In the genomic region with DNA sequence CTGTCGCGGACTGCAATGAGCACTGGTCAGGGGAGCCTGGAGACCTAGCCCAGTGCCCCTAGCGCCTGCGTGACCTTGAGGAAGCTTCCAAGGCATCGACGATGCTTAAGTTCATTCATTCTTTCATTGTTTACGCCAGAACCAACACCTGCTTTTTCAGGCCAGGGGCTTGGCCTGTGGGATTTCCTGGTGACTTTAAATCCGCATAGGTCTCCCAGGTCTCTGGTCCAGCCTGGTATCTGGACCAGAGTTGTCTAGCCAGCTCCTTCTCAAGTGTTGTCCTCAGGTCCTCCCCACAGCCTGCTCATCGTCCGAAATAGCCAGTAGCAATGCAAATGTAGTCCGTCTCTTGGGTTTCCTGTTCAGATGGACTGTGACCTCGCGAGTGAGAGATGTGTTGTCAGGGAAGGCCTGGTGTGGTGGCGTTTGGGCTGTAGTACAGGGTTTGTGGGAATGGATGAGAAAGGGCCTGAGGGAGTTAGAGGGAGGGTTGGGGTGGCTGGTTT, we compare ENCODE assay signal across 8 mouse cellular contexts. TPM values are rescaled to one million over a fixed set of nuclear protein-coding genes. Genes with fewer than 3 reads are reported as not detected.
DNase-seq lines count a peak whose midpoint lies in the region; ATAC-seq lines count a peak whose summit lies in the region.

No protein-coding gene starts in this region.

- H3K4me3 ChIP-seq in forebrain, embryonic 11.5 days (ENCODE audit: low read depth, low read length) = peak overlapping the region; percentile 81
- H3K4me3 ChIP-seq in liver, embryonic 13.5 days (replicated peaks) = peak overlapping the region; percentile 91
- H3K4me3 ChIP-seq in stomach, embryonic 16.5 days (replicated peaks; ENCODE audit: low read length) = peak overlapping the region; percentile 62

- WGBS in forebrain, embryonic 11.5 days = 1% methylated on average over 14 of the region's 14 CpGs
- 3% methylated on average over 14 of the region's 14 CpGs for WGBS in liver, embryonic 13.5 days (ENCODE audit: insufficient replicate concordance)
- 10% methylated on average over 14 of the region's 14 CpGs for WGBS in stomach, embryonic 16.5 days

- no peak for ATAC-seq in forebrain, embryonic 11.5 days (replicated peaks; ENCODE audit: low FRiP score)
- ATAC-seq in liver, embryonic 13.5 days (ENCODE audit: low read depth) = no peak
- ATAC-seq in stomach, embryonic 16.5 days (ENCODE audit: insufficient read depth, low FRiP score) = no peak
- no peak for ATAC-seq in megakaryocyte progenitor cell, adult 5-6 weeks (replicated peaks; ENCODE audit: poor library complexity)

- H3K4me1 ChIP-seq in forebrain, embryonic 11.5 days (replicated peaks; ENCODE audit: control insufficient read depth, insufficient read depth, low read length) = peaks cover 8% of the 10 kb centered on the region
- H3K4me1 ChIP-seq in liver, embryonic 13.5 days (replicated peaks) = peaks cover 58% of the 10 kb centered on the region
- H3K4me1 ChIP-seq in stomach, embryonic 16.5 days (ENCODE audit: control insufficient read depth, insufficient read depth, low read length) = peaks cover 49% of the 10 kb centered on the region

- peak overlapping the region; percentile 7; the same call in 1 of the 2 replicates for H3K27ac ChIP-seq in forebrain, embryonic 11.5 days (ENCODE audit: low read depth, low read length)
- H3K27ac ChIP-seq in liver, embryonic 13.5 days = peak overlapping the region; percentile 99
- H3K27ac ChIP-seq in stomach, embryonic 16.5 days (ENCODE audit: low read length) = peak overlapping the region; percentile 75

- H3K36me3 ChIP-seq in forebrain, embryonic 11.5 days (ENCODE audit: control insufficient read depth, insufficient read depth, low read length) = no peaks in the 10 kb centered on the region
- peaks cover 34% of the 10 kb centered on the region for H3K36me3 ChIP-seq in liver, embryonic 13.5 days
- no peaks in the 10 kb centered on the region for H3K36me3 ChIP-seq in stomach, embryonic 16.5 days (ENCODE audit: control insufficient read depth, insufficient read depth, low read length)

- peak overlapping the region; percentile 89 for H3K9ac ChIP-seq in forebrain, embryonic 11.5 days (ENCODE audit: low read length)
- H3K9ac ChIP-seq in liver, embryonic 13.5 days = peak overlapping the region; percentile 100
- H3K9ac ChIP-seq in stomach, embryonic 16.5 days (ENCODE audit: low read length) = peak overlapping the region; percentile 78

- DNase-seq in adrenal gland, adult 2 months = peak; percentile 32
- no peak for DNase-seq in adrenal gland, postnatal 36 days
- DNase-seq in 3134 (ENCODE audit: extremely low read depth, insufficient read length, low spot score) = peak; percentile 49
- peak; percentile 55 for DNase-seq in forebrain, embryonic 11.5 days (ENCODE audit: low spot score)
- no peak for DNase-seq in liver, embryonic 13.5 days
- no peak for DNase-seq in thymus, postnatal 25 days

- H3K9me3 ChIP-seq in forebrain, embryonic 11.5 days (ENCODE audit: control insufficient read depth, low read length) = no peaks in the 10 kb centered on the region
- H3K9me3 ChIP-seq in liver, embryonic 13.5 days (replicated peaks) = no peaks in the 10 kb centered on the region
- no peaks in the 10 kb centered on the region for H3K9me3 ChIP-seq in stomach, embryonic 16.5 days (replicated peaks; ENCODE audit: control insufficient read depth, low read length)

- no peaks in the 10 kb centered on the region for H3K27me3 ChIP-seq in forebrain, embryonic 11.5 days (ENCODE audit: control insufficient read depth, insufficient read depth, low read length)
- no peaks in the 10 kb centered on the region; the same call in 1 of the 2 replicates for H3K27me3 ChIP-seq in liver, embryonic 13.5 days
- no peaks in the 10 kb centered on the region for H3K27me3 ChIP-seq in stomach, embryonic 16.5 days (ENCODE audit: control insufficient read depth, insufficient read depth, low read length)

- peak overlapping the region; percentile 96 for H3K4me2 ChIP-seq in forebrain, embryonic 11.5 days (ENCODE audit: low read depth, low read length, severe bottlenecking)
- peak overlapping the region; percentile 94 for H3K4me2 ChIP-seq in liver, embryonic 13.5 days
- peak overlapping the region; percentile 99 for H3K4me2 ChIP-seq in stomach, embryonic 16.5 days (ENCODE audit: low read depth, low read length)

RNA-seq across cellular contexts. Expression of gene E2f2, which starts 1.1 kb away (rescaled TPM):
- 1 to 10 TPM; 1.8 to 5.1 TPM for total RNA-seq in adrenal gland, adult 2 months (2021)
- polyA plus RNA-seq in adrenal gland, adult 2 months (2012; rRNA removed) = 2.9 and 3.0 TPM in 2 replicates
- 1 to 10 TPM; 2.1 to 2.3 TPM for total RNA-seq in adrenal gland, postnatal 36 days (2021)
- 9.4 and 10.2 TPM in 2 replicates for polyA plus RNA-seq in forebrain, embryonic 11.5 days (2014; fragmentation: Nextera tagmentation; extraction: Ambion mirVana)
- 64.7 and 72.1 TPM in 2 replicates for polyA plus RNA-seq in liver, embryonic 13.5 days (2015; fragmentation: Nextera tagmentation; extraction: Ambion mirVana)
- polyA plus RNA-seq in stomach, embryonic 16.5 days (2015; fragmentation: Nextera tagmentation; extraction: Ambion mirVana) = 7.7 and 9.3 TPM in 2 replicates
- total RNA-seq in megakaryocyte progenitor cell, adult 5-6 weeks (2015) = 5.6 and 7.5 TPM in 2 replicates
- 5.9 and 6.1 TPM in 2 replicates for total RNA-seq in megakaryocyte progenitor cell, adult 5-6 weeks (2017)

RNA-seq across cellular contexts. Expression of gene Id3, which starts 30.0 kb away (rescaled TPM):
- 10 to 100 TPM; 31.5 to 70.5 TPM for total RNA-seq in adrenal gland, adult 2 months (2021)
- polyA plus RNA-seq in adrenal gland, adult 2 months (2012; rRNA removed) = 235 and 298 TPM in 2 replicates
- total RNA-seq in adrenal gland, postnatal 36 days (2021) = 10 to 100 TPM; 60.0 to 74.0 TPM
- 351 and 380 TPM in 2 replicates for polyA plus RNA-seq in forebrain, embryonic 11.5 days (2014; fragmentation: Nextera tagmentation; extraction: Ambion mirVana)
- 48.1 and 51.3 TPM in 2 replicates for polyA plus RNA-seq in liver, embryonic 13.5 days (2015; fragmentation: Nextera tagmentation; extraction: Ambion mirVana)
- 271 and 285 TPM in 2 replicates for polyA plus RNA-seq in stomach, embryonic 16.5 days (2015; fragmentation: Nextera tagmentation; extraction: Ambion mirVana)
- 0.44 and 1.4 TPM in 2 replicates for total RNA-seq in megakaryocyte progenitor cell, adult 5-6 weeks (2015)
- total RNA-seq in megakaryocyte progenitor cell, adult 5-6 weeks (2017) = 1.0 and 2.4 TPM in 2 replicates

RNA-seq across cellular contexts. Expression of gene Asap3, which starts 32.9 kb away (rescaled TPM):
- 1 to 10 TPM; 1.4 to 3.6 TPM for total RNA-seq in adrenal gland, adult 2 months (2021)
- 3.2 and 4.2 TPM in 2 replicates for polyA plus RNA-seq in adrenal gland, adult 2 months (2012; rRNA removed)
- 1 to 10 TPM; 1.7 to 2.1 TPM for total RNA-seq in adrenal gland, postnatal 36 days (2021)
- 4.1 and 4.3 TPM in 2 replicates for polyA plus RNA-seq in forebrain, embryonic 11.5 days (2014; fragmentation: Nextera tagmentation; extraction: Ambion mirVana)
- 1.1 and 1.4 TPM in 2 replicates for polyA plus RNA-seq in liver, embryonic 13.5 days (2015; fragmentation: Nextera tagmentation; extraction: Ambion mirVana)
- 7.0 and 7.1 TPM in 2 replicates for polyA plus RNA-seq in stomach, embryonic 16.5 days (2015; fragmentation: Nextera tagmentation; extraction: Ambion mirVana)
- total RNA-seq in megakaryocyte progenitor cell, adult 5-6 weeks (2015) = not detected in 2 replicates
- total RNA-seq in megakaryocyte progenitor cell, adult 5-6 weeks (2017) = not detected in 2 replicates

Comparison
In these comparisons a context has a peak if more than half of its experiments do, and no peak if none do; other contexts are left out.
1. DNase-seq: peak in adrenal gland, adult 2 months (single experiment), 3134 (single experiment) and forebrain, embryonic 11.5 days (single experiment); none in adrenal gland, postnatal 36 days (0 of 2), liver, embryonic 13.5 days (single experiment) and thymus, postnatal 25 days (single experiment).
2. H3K27ac ChIP-seq: peak in every context shown above with its lines; median percentile 99 in liver, embryonic 13.5 days; 75 in stomach, embryonic 16.5 days; 7 in forebrain, embryonic 11.5 days.
3. Peak in every context shown above with its lines, with median percentiles within 50 percentile points of each other: H3K4me2 ChIP-seq, H3K4me3 ChIP-seq and H3K9ac ChIP-seq.